In genomic region chr12:67374530-67374929, GRCm38 (mm10) we compare ENCODE assay signal across 28 mouse cellular contexts.
DNase-seq lines count a peak whose midpoint lies in the region; ATAC-seq lines count a peak whose summit lies in the region.
"Had no signal": no experiment of that assay in that cellular context is flagged by ENCODE, and none has a peak within 500 bp of the region (broad histone marks: within the 10 kb centered on the region; RNA-seq: fewer than 3 reads in every experiment).

No protein-coding gene starts in this region.

- H3K4me1 ChIP-seq in forebrain, embryonic 14.5 days (ENCODE audit: control insufficient read depth, insufficient read depth, low read length) = no peaks in the 10 kb centered on the region
- no peaks in the 10 kb centered on the region for H3K4me1 ChIP-seq in forebrain, embryonic 10.5 days
- H3K4me1 ChIP-seq: embryonic facial prominence, embryonic 10.5 days; embryonic facial prominence, embryonic 13.5 days; heart, embryonic 10.5 days; heart, embryonic 13.5 days; hindbrain, embryonic 15.5 days had no signal

- H3K4me3 ChIP-seq in forebrain, embryonic 14.5 days (ENCODE audit: low read depth, low read length) = no peak overlapping the region
- H3K4me3 ChIP-seq in forebrain, embryonic 10.5 days = no peak overlapping the region
- H3K4me3 ChIP-seq: embryonic facial prominence, embryonic 10.5 days; embryonic facial prominence, embryonic 13.5 days; erythroblast, embryonic 14.5 days; heart, embryonic 10.5 days; heart, embryonic 13.5 days; hindbrain, embryonic 15.5 days had no signal

- H3K9me3 ChIP-seq in forebrain, embryonic 14.5 days (replicated peaks; ENCODE audit: control insufficient read depth, low read length) = no peaks in the 10 kb centered on the region
- H3K9me3 ChIP-seq in forebrain, embryonic 10.5 days = no peaks in the 10 kb centered on the region
- H3K9me3 ChIP-seq: embryonic facial prominence, embryonic 10.5 days; embryonic facial prominence, embryonic 13.5 days; heart, embryonic 10.5 days; heart, embryonic 13.5 days; hindbrain, embryonic 15.5 days had no signal

- peak; percentile 1 for DNase-seq in forebrain, embryonic 14.5 days (ENCODE audit: low spot score)
- no peak for DNase-seq in forebrain, embryonic 10.5 days (ENCODE audit: extremely low spot score, low spot score)
- peak; percentile 1 for DNase-seq in left cerebral cortex, adult 11 months (ENCODE audit: low spot score)
- DNase-seq in left cerebral cortex, adult 9 months (ENCODE audit: low spot score in 2 of 2) = no peak
- DNase-seq in telencephalon, adult 2 months (ENCODE audit: low read depth, low spot score) = peak; percentile 0
- no peak for DNase-seq in testis, postnatal 10 days (ENCODE audit: low spot score)
- DNase-seq: adrenal gland, postnatal 10 days; adrenal gland, postnatal 36 days; B cell, adult 2 months; cerebellum, adult 18-20 months; cerebellum, adult 9-10 months; cerebellum, postnatal 25 days; embryo, embryonic 11 days; gastrocnemius, postnatal 25 days; heart, adult 18-20 months; heart, postnatal 14 days; heart, postnatal 4 days; kidney, adult 2 months had no signal

- no peak overlapping the region for H3K27ac ChIP-seq in forebrain, embryonic 14.5 days (ENCODE audit: low read depth, low read length)
- H3K27ac ChIP-seq in forebrain, embryonic 10.5 days = no peak overlapping the region
- H3K27ac ChIP-seq: embryonic facial prominence, embryonic 10.5 days; embryonic facial prominence, embryonic 13.5 days; heart, embryonic 10.5 days; heart, embryonic 13.5 days; hindbrain, embryonic 15.5 days had no signal

- H3K4me2 ChIP-seq in forebrain, embryonic 14.5 days (ENCODE audit: low read length) = no peak overlapping the region
- H3K4me2 ChIP-seq: embryonic facial prominence, embryonic 13.5 days; heart, embryonic 13.5 days; hindbrain, embryonic 15.5 days had no signal

- ATAC-seq in forebrain, embryonic 14.5 days = no peak
- ATAC-seq: intestine, postnatal 0 days; Patski had no signal

- WGBS in forebrain, embryonic 14.5 days = 79% methylated on average over 1 of the region's 1 CpGs
- 95% methylated on average over 1 of the region's 1 CpGs for WGBS in forebrain, embryonic 10.5 days

- no peaks in the 10 kb centered on the region for H3K36me3 ChIP-seq in forebrain, embryonic 14.5 days (ENCODE audit: control insufficient read depth, insufficient read depth, low read length)
- H3K36me3 ChIP-seq in forebrain, embryonic 10.5 days (replicated peaks) = no peaks in the 10 kb centered on the region
- H3K36me3 ChIP-seq: embryonic facial prominence, embryonic 10.5 days; embryonic facial prominence, embryonic 13.5 days; G1E; heart, embryonic 10.5 days; heart, embryonic 13.5 days; hindbrain, embryonic 15.5 days had no signal

- no peak overlapping the region for H3K9ac ChIP-seq in forebrain, embryonic 14.5 days (ENCODE audit: low read length)
- H3K9ac ChIP-seq: embryonic facial prominence, embryonic 13.5 days; heart, embryonic 13.5 days; hindbrain, embryonic 15.5 days had no signal

- no peaks in the 10 kb centered on the region for H3K27me3 ChIP-seq in forebrain, embryonic 14.5 days (replicated peaks; ENCODE audit: control insufficient read depth, insufficient read depth, low read length)
- H3K27me3 ChIP-seq in forebrain, embryonic 10.5 days (ENCODE audit: poor library complexity, severe bottlenecking) = no peaks in the 10 kb centered on the region
- H3K27me3 ChIP-seq: CH12.LX; embryonic facial prominence, embryonic 13.5 days; heart, embryonic 13.5 days; hindbrain, embryonic 15.5 days; Patski had no signal

Comparison
In these comparisons a context has a peak if more than half of its experiments do, and no peak if none do; other contexts are left out.
1. DNase-seq: peak in forebrain, embryonic 14.5 days (single experiment), left cerebral cortex, adult 11 months (single experiment) and telencephalon, adult 2 months (single experiment); none in forebrain, embryonic 10.5 days (single experiment), left cerebral cortex, adult 9 months (0 of 2) and testis, postnatal 10 days (single experiment).